Mouse (Mus musculus) left cerebral cortex, postnatal 36 days (tissue): ENCODE measurements around the gene Daxx. TPM values are rescaled to one million over a fixed set of nuclear protein-coding genes. Genes with fewer than 3 reads are reported as not detected.
"Not testable (repeated sequence)": the region's sequence is repeated elsewhere in the genome, so short reads cannot be mapped to it uniquely, and the experiment has no call there.

ENCODE experiments used
- DNase-seq, 2 experiments: peaks; one replicate each; pipeline ENCODE4 v3.0.0; 2021 to 2022; ENCODE audit warnings: low spot score in 2 of 2, mixed read lengths in 1 of 2
- intact Hi-C: fragments of 180-260 bp; cut with DNase I; formaldehyde crosslinking; loops from one replicate; pipeline ENCODE4 v1.15.1; 2025
- total RNA-seq, 2 experiments: library from RNA; stranded (reverse); gene quantifications; 2 replicates each; pipeline ENCODE4 v1.2.3; 2021

Daxx gene
- total RNA-seq, 2 experiments from 2014 or later: 29.9 to 32.9 TPM

DNA sequence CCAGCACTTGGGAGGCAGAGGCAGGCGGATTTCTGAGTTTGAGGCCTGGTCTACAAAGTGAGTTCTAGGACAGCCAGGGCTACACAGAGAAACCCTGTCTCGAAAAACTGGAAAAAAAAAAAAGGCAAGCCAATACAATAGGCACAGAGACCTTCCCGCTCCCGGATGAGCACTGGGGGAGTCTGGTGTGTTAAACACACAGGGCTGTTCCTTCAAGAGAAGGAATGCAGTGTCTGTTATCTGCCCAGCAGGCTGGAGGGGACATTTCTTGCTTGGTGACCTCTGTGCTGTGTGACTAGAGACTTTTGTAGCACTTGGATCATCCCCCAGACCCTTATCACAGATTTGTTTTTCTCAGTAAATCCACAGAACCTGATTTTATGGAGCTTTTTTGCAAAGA lies 7.6 kb upstream of the Daxx start:
- intact Hi-C loops: no loop called here
- DNase-seq: no peak

GRCm38 (mm10) chr17:33902079-33902478 lies 7.1 kb upstream of the Daxx start:
- no peak for DNase-seq
- intact Hi-C loops: no loop called here

DNA sequence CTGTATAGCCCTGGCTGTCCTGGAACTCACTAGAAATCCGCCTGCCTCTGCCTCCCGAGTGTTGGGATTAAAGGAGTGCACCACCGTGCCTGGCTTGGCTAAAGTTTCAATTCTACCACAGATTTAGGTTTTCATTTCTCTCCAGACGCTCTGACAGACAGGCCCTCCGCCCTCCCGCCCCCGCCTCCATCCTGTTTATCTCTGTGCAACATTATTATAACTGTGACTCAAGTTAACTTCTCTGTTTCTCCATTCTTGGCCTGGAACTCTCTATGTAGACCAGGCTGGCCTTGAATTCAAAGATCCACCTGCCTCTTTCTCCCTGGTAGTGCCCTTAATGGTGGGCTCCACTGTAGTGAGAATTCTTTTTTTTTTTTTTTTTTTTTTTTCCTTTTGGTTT lies 6.7 kb upstream of the Daxx start:
- intact Hi-C loops: no loop called here
- DNase-seq: no peak

DNA sequence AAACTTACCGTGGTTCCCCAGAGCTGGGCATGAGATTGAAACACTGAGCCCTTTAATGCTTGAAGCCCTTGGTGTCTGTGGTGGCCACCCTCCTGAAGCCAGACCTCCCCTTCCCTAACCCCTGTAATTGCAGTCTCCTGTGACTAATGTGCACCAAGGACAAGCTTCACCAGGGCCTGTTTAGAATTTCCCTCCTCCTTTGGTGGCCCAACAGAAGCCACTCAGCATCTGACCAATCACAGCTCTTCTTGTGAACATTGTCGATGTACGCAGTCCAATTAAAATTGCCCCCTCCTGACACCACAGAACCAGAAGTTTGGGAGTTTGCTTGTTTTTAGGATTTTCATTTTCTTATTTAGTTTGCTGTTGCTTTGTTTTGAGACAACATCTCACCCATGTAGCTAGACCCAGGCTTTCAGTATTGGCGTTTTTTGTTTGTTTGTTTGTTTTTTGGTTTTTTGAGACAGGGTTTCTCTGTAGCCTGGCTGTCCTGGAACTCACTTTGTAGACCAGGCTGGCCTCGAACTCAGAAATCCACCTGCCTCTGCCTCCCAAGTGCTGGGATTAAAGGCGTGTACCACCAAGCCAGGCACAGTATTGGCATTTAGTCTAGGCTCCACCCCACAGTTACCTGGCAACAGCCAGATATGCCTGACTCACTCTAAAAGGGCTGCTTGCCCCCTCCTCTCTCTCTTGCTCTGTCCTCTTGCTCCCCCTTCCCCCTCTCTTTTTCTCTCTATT lies 5.1 kb upstream of the Daxx start:
- intact Hi-C loops, DNase-seq: not testable (repeated sequence)

GRCm38 (mm10) chr17:33904835-33905234 lies 4.4 kb upstream of the Daxx start, which contains the start of gene Platr17:
Gene Platr17 (plus strand): TSS chr17:33905135.
- DNase-seq, intact Hi-C loops: not testable (repeated sequence)

GRCm38 (mm10) chr17:33908331-33909076 lies 710 bp upstream of the Daxx start:
- intact Hi-C loops: no loop called here
- DNase-seq: peak; percentile 65 to 73

- no peak for DNase-seq
- intact Hi-C loops: no loop called here
Observed at GRCm38 (mm10) chr17:33909869-33910250, 646 bp downstream of the Daxx start.

- no peak for DNase-seq
- intact Hi-C loops: no loop called here
Observed at GRCm38 (mm10) chr17:33910346-33911051, 1.3 kb downstream of the Daxx start.

DNA sequence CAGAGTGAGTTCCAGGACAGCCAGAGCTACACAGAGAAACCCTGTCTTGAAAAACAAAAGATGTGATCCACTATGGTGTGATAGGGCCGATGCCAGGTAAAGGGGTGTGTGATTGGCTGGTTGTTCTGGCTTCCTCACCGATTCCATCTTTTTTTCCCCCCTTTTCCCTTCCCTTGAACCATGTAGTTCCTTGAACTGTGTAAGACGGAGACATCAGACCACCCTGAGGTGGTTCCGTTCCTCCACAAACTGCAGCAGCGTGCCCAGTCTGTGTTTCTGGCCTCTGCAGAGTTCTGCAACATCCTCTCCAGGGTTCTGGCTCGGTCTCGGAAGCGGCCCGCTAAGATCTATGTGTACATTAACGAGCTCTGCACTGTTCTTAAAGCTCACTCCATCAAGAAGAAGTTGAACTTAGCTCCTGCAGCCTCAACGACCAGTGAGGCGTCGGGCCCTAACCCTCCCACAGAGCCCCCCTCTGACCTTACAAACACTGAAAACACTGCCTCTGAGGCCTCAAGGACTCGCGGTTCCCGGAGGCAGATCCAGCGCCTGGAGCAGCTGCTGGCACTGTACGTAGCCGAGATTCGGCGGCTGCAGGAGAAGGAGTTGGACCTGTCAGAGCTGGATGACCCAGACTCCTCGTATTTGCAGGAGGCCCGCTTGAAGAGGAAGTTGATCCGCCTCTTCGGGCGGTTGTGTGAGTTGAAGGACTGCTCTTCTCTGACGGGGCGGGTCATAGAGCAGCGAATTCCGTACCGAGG lies 2.0 kb downstream of the Daxx start:
- no peak for DNase-seq
- intact Hi-C loops: no loop called here

DNA sequence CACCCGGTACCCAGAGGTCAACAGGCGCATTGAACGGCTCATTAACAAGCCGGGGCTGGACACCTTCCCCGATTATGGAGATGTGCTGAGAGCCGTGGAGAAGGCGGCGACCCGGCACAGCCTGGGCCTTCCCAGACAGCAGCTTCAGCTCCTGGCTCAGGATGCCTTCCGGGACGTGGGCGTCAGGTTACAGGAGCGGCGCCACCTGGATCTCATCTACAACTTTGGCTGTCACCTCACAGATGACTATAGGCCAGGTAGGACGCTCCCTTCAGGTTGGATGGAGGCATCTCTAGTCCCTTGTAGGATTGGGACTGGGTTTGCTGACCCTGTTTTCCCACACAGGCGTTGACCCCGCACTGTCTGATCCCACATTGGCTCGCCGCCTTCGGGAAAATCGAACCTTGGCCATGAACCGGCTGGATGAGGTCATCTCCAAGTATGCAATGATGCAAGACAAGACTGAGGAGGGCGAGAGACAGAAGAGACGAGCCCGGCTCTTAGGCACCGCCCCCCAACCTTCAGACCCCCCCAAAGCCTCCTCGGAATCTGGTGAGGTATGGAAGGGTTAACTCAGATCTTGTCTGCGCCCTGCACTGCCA lies 2.7 kb downstream of the Daxx start:
- no peak for DNase-seq
- intact Hi-C loops: no loop called here

DNA sequence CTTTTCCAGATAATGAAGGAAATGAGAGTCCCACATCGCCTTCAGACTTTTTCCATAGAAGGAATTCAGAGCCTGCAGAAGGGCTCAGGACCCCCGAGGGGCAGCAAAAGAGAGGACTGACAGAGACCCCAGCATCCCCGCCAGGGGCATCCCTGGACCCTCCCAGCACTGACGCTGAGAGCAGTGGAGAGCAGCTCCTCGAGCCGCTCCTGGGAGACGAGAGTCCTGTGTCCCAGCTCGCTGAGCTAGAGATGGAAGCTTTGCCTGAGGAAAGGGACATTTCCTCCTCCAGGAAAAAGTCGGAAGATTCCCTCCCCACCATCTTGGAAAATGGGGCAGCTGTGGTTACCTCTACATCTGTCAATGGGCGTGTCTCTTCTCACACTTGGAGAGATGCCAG lies 4.0 kb downstream of the Daxx start:
- no peak for DNase-seq
- intact Hi-C loops: no loop called here

GRCm38 (mm10) chr17:33913905-33914304 lies 4.7 kb downstream of the Daxx start:
- intact Hi-C loops: no loop called here

GRCm38 (mm10) chr17:33914969-33915391 lies 5.8 kb downstream of the Daxx start:
- intact Hi-C loops: no loop called here
- DNase-seq: no peak

More at GRCm38 (mm10) chr17:33913905-33914304, 4.7 kb downstream of the Daxx start:
- DNase-seq: no peak

GRCm38 (mm10) chr17:33915671-33916250 lies 6.5 kb downstream of the Daxx start, which contains the start of the genes Tapbp and Zbtb22:
Gene Tapbp (plus strand): TSS chr17:33915899.
Gene Zbtb22 (plus strand): TSS chr17:33915904.
- peak; percentile 98 for DNase-seq
- intact Hi-C loops: no loop called here

DNA sequence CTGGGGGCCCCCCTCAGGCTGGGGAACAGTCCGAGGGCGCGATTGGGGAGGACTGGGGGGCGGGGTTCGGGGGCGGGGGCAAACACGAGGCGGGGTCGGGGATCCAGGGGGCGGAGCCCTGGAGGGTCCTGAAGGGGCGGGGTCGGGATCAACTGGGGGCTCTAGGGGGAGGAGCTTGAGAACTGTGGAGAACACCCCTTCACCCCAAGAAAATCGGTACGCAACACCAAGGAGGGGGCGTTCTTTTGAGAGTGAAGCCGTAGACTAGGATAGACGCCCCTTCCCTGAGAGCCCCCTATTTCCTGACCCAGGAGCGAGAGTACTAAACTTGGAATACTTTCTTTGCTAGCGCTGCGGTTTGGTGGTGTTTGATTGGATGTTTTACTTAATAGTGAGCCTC lies 7.1 kb downstream of the Daxx start:
- intact Hi-C loops: no loop called here
- DNase-seq: no peak

DNA sequence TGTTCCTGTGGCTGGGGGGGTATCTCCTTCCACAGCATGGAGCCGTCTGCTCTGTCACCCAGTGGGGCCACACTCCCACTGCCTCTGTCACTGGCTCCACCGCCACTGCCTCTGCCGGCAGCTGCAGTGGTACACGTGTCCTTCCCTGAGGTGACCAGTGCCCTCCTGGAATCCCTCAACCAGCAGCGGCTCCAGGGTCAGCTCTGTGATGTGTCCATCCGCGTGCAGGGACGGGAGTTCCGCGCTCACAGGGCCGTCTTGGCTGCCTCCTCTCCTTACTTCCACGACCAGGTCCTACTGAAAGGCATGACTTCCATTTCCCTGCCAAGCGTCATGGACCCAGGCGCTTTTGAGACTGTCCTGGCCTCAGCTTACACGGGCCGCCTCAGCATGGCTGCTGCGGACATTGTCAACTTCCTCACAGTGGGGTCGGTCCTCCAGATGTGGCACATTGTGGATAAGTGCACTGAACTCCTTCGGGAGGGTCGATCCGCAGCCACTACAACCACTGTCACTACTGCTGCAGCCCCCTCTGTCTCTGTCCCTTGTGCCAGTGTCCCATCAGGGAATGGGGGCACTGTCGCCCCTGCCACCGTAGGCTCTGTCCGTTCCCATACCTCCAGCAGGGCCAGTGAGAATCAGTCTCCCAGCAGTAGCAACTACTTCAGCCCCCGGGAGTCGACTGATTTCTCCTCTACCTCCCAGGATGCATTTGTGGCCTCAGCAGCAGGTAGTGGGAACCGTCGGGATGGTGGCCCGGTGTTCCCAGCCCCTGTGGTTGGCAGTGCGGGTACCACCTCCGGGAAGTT lies 7.8 kb downstream of the Daxx start:
- intact Hi-C loops: no loop called here

GRCm38 (mm10) chr17:33917656-33918292 lies 8.6 kb downstream of the Daxx start:
- DNase-seq: no peak
- intact Hi-C loops: no loop called here

More for the DNA sequence above, 7.8 kb downstream of the Daxx start:
- no peak for DNase-seq
